Mouse (Mus musculus) CD4-positive, CD25-positive, alpha-beta regulatory T cell, adult 4 months (primary cell): ENCODE results near the gene Dbi. TPM values are rescaled to one million over a fixed set of nuclear protein-coding genes. Genes with fewer than 3 reads are reported as not detected.

Experiments used
- ATAC-seq: one replicate; pipeline ENCODE4 v1.8.0; 2017
- polyA plus RNA-seq, 2 experiments: library from polyadenylated mRNA; unstranded; fragments of 100-300 nt; shearing (Covaris generic); gene quantifications; one replicate each; pipeline ENCODE4 v1.2.1; 2017

The Dbi gene
- polyA plus RNA-seq, 2 experiments from 2014 or later, result 123 to 132 TPM

- no peak for ATAC-seq
Measured at GRCm38 (mm10) chr1:120083921-120084517, 36.9 kb downstream of the Dbi start.

- no peak for ATAC-seq
Measured at GRCm38 (mm10) chr1:120082957-120083585, 37.8 kb downstream of the Dbi start.

GRCm38 (mm10) chr1:120080632-120081031 is 40.2 kb downstream of the Dbi start:
- no peak for ATAC-seq

GRCm38 (mm10) chr1:120077746-120078410 is 43.0 kb downstream of the Dbi start:
- ATAC-seq, result no peak

GRCm38 (mm10) chr1:120075507-120075906 is 45.4 kb downstream of the Dbi start:
- ATAC-seq, result no peak

- ATAC-seq, result no peak
Measured at GRCm38 (mm10) chr1:120074931-120075330, 45.9 kb downstream of the Dbi start.

GRCm38 (mm10) chr1:120074307-120074702 is 46.6 kb downstream of the Dbi start:
- ATAC-seq, result no peak

GRCm38 (mm10) chr1:120073519-120074306 is 47.2 kb downstream of the Dbi start, which contains the start of gene Tmem37:
Gene Tmem37 (minus strand): TSS chr1:120074074.
- ATAC-seq, result peak; percentile 53

GRCm38 (mm10) chr1:120072900-120073299 is 48.0 kb downstream of the Dbi start:
- ATAC-seq, result no peak

GRCm38 (mm10) chr1:120071133-120071532 is 49.7 kb downstream of the Dbi start:
- ATAC-seq, result no peak

GRCm38 (mm10) chr1:120070168-120070567 is 50.7 kb downstream of the Dbi start:
- ATAC-seq, result no peak

GRCm38 (mm10) chr1:120069120-120069519 is 51.8 kb downstream of the Dbi start:
- no peak for ATAC-seq

GRCm38 (mm10) chr1:120066625-120067024 is 54.3 kb downstream of the Dbi start:
- no peak for ATAC-seq

GRCm38 (mm10) chr1:120066159-120066558 is 54.7 kb downstream of the Dbi start:
- ATAC-seq, result no peak

- ATAC-seq, result no peak
Measured at GRCm38 (mm10) chr1:120064036-120064682, 56.7 kb downstream of the Dbi start.

Other genes starting within 250 kb of the Dbi start
- 1 to 10 TPM; 7.5 to 8.5 TPM for gene Tmem177, start 207.9 kb downstream of the Dbi start, polyA plus RNA-seq
- gene Cfap221, start 123.8 kb downstream of the Dbi start, polyA plus RNA-seq, result not detected
- gene Sctr, start 114.2 kb downstream of the Dbi start, polyA plus RNA-seq, result under 1 TPM in 1 of 2 experiments, not detected in 1; 0.34 TPM
- gene Tmem37, start 47.0 kb downstream of the Dbi start, polyA plus RNA-seq, result 1 to 10 TPM in 1 of 2 experiments, under 1 TPM in 1; 0.98 to 2.2 TPM
- 10 to 100 TPM; 21.6 to 30.4 TPM for gene 3110009E18Rik, start 109 bp upstream of the Dbi start, polyA plus RNA-seq
- not detected for gene Steap3, start 151.6 kb upstream of the Dbi start, polyA plus RNA-seq
- gene C1ql2, start 219.5 kb upstream of the Dbi start, polyA plus RNA-seq, result not detected